Mouse (Mus musculus) adrenal gland, postnatal 36 days (tissue): ENCODE results near the gene Nlgn1. TPM values are rescaled to one million over a fixed set of nuclear protein-coding genes. Genes with fewer than 3 reads are reported as not detected.

Source experiments
- DNase-seq, 2 experiments: peaks; one replicate each; pipeline ENCODE4 v3.0.0; 2021; ENCODE audit warnings: mixed read lengths in 1 of 2
- total RNA-seq, 2 experiments: library from RNA; stranded (reverse); gene quantifications; 2 replicates each; pipeline ENCODE4 v1.2.3; 2021

The Nlgn1 gene
- total RNA-seq, 2 experiments from 2014 or later, result 0.86 to 1.2 TPM

DNA sequence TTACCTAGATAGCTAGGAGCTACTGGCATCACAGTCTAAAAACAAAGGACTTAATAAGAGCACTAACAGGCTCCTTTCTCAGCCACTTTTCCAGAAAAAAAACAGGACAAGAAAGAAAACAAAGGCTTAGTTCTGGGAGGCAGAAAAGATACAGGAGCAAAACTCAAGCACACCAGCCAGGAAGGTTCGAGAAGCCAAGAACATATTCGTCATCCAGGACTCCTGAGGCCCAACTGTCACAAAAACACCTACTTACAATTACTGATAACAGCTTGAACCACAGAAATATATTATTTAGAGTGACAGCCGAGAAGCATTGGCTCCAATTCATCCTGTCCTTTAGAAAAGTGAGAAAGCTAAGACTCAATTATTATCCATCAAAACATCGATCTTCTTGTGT lies 281.5 kb downstream of the Nlgn1 start:
- no peak for DNase-seq

DNA sequence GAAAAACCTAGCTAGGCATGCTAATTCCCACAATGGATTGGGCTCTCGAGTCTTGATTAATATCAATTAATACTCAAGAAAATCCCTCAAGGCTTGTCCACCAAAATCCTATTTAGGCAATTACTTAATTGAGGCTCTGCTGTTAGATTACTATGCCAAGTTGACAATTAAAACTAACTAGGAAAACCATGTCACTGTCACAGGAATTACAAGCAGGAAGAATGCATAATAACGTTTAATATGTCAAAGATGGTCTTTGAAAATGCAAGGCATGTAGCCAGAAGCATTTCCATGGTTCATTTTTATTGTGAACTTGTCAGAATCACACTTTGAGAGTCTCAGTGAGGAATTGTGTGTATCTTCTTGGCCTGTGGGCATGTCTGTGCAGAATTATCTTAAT lies 289.3 kb downstream of the Nlgn1 start:
- no peak for DNase-seq

DNA sequence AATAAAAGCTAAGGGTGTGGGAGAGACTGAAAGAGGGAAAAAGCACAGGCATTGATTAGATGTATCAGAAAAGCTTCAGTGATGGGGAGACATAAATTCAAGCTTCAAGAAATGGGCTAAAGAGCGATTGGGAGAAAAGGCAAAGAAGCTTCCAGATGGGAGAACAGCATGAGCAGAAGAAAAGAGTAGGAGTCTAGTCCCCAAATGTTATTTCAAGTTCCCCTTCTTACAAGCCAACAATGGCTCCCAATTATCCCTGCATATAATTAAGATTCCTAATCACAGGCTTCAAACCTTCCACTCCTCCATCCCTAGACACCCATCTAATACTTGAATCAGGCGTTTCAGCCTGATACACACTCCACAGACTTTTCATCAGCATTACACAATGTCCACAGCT lies 292.6 kb downstream of the Nlgn1 start:
- no peak for DNase-seq

DNA sequence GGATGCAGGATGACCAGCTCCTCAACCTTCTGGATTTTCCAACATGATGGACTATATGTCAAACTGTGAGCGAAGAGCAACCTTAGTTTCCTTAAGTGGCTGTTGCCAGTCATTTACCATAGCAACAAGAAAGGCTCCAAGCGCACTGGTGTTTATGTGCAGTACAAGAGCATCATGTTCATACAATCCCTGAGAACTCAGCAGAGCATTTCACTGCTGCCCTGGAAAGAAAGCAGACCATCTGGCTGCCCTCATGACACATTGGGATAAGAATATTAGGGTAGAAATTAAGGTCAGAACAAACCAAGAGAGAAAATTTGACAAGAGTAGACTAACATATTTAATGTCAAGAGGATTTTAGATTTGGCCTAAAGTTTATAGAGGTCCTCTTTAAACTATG lies 306.2 kb downstream of the Nlgn1 start:
- DNase-seq, result no peak

DNA sequence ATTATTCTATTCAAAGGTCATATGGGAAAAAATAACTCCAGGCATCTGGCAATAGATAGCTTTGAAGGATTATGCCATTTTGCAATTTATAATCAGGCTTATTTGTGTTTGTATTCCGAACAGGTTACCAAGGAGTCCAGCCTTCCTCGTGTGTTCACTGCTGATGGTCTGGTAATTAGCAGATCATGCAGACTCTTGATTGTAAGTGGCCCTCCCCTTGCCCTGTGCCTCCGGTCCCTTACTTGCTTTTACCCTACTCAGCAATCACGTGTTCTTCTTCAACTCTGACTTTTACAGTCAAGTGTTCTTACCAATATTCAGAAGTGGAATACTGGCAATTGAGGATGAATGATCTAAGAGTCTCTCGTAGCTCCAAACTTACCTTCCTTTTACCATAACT lies 309.0 kb downstream of the Nlgn1 start:
- no peak for DNase-seq

DNA sequence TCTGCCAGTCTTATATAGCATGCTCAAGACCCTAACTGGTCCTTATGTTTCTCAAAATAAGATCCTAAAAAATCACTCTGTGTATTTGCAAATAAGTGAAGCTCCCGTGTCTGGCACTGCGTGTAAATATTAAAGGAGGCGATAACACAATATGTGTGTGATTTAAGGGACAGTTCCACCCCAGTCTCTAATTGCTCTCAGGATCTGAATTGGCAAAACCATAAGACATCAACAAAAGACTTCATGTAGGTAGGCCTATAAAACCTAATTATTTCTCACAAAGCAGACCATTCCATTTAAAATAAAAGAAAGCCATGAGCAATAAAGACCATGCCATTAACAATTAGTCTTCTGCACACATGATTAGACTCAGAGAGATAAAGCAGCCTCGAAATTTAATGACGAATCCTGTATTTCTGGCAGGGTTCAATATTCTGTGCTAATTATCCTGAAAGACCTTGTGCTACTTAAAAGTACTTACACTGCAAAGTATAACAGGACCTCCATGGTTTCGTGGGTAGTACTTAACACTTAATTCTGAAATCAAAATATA lies 310.6 kb downstream of the Nlgn1 start:
- no peak for DNase-seq

DNA sequence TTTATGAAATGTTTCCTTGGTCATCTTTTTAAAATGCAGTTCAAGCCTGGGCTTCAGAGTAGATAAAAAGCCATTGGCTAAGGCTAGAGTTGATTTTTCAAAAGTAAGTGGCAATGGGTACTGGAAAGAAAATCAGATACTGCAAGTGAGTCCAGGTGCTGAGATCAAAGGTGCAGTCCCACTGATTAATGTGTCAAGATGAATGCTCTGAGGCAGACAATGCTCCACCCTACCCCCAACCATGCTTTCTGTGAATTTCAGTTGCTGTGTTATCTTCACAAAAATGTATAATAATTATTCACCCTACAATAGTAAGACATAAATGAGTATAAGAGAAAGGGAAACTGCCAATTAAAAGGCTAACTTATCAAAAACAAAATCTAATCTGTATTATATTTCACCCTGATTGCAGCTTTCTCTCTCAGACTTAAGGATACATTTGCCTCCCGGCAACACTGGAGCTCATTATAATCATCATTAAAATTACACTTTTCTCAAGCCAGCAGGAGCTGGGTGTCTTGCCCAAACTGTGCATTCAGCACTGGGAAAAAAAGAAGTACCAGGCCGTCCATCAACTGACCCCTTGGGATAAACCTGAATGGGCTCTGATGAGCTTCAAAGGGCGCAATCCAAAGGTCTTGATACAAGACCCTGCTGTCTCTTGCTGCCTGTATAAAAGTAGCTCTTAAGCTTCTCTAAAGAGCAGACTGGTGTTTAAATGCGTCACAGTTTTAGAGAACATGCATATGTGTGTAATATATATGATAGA lies 320.8 kb downstream of the Nlgn1 start:
- DNase-seq, result no peak

DNA sequence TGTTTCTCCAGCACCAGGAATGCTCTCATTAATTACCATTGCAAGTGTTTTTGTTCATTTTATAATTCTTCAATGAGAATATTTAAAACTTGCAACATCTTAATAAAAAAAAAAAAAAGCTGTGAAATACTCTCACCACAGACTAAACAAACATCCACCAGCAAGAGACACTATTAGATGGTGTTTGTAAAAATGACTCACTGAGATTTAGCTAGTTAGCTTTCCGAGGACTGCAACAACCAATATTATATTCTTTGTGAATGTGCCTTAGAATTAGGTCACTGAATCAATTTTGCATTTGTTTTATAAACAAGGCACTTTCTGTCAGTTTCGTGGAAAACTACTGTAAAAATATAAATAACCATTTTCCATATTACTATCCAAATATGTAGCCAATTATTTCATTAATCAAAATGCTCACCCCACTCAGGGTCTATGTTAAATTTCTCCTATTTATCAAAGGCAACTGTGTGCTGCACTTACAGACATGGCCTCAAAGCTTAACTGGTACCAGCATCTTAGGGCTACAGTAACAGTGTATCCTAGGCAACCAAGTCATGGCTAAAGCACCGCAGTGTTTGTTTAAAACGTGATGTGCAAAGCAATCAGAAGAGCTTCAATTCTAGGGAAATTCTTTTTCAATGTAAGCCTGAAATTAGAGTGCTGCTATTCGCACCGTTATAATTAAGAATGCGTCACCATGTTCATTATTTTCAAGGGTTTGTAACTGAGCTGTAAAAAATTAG lies 329.2 kb downstream of the Nlgn1 start:
- no peak for DNase-seq

DNA sequence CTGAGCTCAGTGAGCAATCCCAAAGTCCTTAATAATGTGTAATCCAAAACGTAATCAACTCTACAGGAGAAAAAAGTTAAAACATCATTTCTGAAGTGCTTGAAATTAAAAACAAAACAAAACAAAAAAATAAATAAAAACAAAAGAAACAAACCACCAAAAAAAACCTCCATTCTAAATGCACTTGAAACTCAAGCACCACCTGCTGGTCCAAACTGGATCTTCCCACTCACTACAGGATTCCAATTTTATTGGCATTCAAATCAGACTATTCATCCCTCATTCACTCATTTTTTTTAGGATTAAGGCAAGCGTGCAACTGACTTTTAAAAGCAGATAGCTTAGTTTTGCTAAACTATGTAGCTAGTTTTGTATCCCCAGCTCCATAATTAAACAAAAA lies 329.9 kb downstream of the Nlgn1 start:
- DNase-seq, result no peak

DNA sequence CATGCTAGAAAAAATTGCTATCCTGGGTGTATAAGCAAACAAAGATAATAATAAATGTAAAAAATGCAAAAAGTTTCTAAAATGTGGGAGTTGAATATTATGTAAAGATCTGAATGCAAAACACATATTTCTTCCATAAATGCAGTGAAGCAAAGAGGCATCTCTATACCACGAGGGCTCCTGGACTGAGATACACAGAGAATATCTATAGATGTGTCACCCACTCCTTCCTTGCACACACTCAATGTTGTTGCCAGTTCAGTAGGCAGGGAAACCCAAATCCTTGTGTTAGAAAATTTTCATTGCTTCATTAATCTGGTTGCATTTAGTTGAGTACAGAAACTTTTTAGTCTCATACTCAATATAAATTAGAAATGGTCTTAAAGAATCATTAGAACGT lies 364.7 kb downstream of the Nlgn1 start:
- DNase-seq, result no peak

DNA sequence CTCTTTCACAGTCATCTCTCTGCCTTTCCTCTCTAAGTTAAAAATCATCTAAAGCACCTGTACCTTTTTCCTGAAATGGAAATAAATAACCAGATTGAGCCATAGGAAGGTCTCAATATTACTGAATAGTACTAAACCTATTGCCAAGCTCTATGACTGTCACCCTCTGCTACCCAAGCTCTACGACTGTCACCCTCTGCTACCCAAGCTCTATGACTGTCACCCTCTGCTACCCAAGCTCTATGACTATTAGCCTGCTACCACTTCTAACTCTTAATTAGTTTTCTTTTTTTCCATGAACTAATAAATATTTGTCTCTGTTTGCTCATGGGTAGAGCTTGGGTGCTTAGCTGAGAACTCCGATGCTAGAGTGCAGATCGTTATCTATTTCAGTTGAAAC lies 368.0 kb downstream of the Nlgn1 start:
- DNase-seq, result no peak

DNA sequence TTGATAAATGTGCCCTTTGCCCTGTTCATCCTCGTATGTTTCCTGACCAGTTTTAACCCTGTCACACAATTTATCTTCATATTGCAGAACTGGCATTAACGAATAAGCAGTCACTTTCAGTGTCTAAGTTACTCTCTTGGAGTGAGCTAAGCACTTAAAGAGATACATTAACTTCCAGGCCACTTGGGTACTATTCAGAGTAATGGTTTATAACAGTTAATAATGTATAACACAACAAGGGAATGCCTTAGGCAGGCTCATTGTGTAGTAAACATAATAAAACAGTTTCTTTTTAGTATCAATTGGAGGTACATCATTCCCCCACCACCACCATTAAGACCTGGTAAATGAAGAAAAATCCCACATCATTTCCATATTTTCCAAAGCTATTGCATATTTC lies 368.7 kb downstream of the Nlgn1 start:
- no peak for DNase-seq

DNA sequence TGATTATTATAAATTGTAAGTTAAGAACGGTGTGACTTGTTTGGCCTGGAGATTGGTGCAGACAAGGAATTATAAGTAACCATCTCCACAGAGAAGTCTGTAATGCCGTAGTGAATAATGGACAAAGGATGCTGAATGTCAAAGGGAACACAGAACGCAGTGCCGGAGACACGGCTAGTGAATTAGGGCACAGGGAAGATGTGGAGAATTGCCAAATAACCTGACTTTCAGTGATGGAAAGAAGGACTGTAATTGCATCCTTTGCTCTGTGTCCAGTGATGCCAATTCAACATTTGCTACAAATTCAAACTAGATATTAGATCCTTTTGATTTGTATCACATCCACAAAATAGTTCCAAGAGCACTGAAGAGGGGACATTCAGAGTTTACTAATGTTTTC lies 415.7 kb downstream of the Nlgn1 start:
- DNase-seq, result no peak

DNA sequence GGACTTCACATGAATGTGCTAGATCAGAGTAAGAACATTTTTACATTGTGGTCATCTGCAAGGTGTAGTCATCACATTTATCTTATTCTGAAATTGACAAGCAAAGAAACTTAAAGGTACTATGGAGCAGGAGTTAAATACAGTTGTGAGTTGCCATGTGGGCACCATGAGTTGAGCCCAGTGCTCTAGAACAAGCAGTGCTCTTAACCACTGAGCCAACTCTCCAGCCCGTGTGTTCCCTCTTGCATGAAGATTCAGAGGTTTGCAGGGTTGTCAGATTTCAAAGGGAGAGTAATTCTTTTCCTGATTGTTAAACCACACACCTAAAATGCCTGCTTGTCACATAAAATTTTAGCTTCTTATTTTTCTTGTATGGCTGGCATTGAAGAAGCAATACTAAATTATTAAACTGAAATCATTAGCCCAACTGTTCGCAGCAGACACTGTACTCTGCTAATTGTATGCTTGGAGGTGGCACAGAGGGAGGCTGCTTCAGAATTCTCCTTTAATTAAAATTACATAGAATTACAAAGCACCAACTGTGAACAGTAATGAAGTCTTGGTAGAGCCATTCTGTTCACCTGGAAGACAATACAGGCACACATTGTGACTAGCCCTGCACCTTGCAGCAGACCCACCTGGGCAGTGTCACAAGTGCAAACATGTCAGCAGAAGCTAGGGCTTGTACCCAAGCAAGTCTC lies 417.7 kb downstream of the Nlgn1 start:
- DNase-seq, result no peak

DNA sequence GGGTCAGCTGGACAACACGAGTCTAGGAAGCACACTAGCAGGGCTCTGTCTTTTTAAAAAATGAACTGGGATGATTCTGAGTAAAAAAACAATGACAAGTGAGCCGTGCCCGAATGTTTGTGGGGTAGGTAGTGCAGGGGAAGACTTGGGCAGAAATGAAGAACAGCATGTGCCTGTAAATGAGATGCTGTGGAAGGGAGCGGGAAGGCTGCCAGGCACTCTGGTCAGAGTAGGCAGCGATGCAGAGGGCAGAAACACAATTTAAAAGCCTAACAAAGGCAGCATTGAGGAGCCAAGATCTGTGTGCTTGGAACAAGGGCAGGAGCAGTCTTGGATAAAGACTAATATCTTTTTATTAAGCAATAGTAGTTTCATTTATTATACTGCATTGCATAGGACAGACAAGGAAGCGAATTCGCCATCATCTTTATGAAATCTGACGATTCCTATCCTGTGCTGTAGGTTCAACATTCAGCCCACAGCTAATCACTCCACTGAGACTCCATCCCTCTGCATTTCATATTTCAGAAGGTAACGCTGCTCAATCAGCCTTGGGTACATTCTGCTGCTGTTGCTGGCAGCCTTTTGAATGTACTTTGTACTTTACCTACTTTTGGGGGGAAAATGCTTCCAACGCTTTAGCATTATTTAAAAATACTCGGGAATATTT lies 429.0 kb downstream of the Nlgn1 start:
- peak in 1 of 2 experiments; percentile 1 for DNase-seq

DNA sequence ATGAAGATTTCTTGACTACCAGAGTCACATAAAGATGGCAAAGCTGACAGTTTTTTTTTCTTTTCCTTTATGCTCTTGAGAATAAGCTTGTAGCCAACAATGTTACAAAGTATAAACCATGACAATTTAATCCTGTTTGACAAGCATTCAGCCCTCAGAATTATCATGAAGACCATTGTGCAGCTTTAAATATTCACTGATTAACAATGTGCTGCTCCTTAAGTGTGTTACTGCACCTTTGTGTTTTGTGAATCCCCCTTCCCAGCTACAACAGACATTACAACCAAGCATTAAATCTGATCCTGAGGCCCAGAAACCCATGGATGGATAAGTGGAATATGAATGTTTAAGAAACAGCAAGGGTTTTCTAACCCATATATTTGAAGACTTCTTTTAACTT lies 434.8 kb downstream of the Nlgn1 start:
- no peak for DNase-seq

DNA sequence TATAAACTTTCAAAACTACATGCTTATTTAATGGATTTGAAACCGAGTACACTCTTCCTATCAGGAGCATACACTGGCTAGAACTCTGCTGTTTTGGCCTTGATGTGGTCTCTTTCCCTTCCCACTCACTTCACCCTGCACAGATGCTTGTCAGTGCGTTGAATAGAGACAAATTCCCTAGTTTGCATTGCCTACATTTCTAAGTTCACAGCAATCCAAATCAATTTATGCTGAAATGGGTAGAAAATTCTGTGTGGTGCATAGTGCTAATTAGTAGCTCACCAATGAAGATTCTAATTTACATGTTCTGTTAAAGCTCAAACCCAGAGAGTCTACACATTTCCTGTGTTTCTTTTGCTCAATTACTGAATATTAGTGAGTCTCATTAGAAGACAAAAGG lies 447.5 kb downstream of the Nlgn1 start:
- DNase-seq, result no peak

DNA sequence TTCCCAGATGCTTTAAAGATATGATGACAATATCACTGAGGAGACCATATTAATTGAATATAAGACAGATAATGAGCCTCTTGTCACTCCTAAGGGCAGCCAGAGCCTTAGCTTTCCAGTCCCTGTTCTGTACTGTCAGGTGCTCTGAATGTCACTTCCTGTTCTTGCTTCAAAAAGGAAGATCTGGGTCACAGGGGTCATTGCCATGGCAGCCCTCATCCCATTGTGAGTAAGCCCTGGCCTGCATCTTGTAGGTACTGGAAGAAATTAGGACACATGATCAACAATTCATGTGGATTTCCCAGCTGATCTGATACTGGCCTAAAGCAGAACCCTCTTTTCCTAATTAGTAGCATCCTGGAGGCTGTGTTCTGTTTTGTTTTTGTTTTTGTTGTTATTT lies 463.1 kb downstream of the Nlgn1 start:
- no peak for DNase-seq

DNA sequence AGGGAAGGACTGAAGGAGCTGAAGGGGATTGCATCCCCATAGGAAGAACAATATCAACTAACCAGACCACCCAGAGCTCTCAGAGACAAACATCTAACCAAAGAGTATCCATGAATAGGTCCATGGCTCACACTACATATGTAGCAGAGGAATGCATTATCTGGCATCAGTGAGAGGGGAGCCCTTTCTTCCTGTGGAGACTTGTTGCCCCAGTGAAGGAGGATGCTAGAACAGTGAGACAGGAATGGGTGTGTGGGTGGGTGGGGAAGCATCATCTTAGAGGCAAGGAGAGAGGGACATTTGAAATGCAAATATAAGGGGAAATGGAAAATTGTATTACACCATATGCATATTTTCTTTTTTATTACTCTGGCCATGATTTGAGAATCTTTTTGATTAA lies 473.9 kb downstream of the Nlgn1 start:
- DNase-seq, result no peak

DNA sequence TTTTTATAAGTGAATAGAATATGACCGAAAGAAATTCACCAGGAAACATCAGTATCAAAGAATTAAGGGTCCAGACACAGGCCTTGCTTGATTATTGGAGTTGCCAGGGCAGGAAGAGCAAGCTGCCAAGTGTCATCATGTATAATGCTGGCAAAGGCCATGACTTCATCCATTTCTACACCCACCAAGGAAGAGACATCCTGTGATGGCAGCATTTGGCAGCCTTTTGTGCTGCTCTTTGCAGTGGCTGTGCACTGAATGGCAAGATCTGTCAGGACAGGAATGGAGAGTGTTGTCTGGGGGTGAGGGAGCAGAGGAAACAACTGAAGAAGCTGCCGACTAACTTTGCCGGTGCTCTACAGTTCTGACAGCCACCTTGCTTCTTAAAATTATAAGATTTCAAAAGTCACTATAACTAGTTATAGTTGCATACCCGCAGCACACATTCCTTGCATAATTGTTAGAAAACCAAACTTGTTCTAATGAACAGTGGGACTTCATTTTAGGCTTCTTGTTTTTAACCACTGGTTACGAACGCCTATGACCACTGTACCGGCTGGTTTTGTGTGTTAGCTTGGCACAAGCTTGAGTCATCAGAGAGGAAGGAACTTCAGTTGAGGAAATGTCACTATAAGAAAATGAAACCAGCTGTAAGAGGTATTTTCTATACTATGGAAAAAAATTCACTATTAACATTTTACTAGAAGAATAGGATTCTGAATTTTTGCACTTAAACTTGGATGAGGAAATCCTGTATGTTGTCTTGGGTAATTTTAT lies 487.4 kb downstream of the Nlgn1 start:
- DNase-seq, result no peak

DNA sequence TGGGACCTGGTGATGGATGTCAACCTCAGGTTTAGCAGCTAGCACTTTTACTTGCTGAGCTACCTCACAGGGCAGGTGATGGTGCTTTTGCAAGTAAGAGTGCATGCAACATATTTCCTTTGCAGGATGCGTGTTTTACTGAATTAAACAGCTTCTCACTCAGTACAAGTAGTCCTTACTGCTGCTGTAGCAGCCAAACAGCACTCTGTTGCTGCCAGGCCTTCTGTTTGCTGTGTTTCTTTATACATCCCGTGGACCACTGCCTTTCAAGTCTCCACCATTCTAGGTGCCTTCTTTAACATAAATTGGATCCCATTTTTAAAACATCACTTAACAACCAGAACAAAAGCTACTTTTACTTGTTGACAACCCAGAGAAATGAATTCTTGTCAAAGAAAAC lies 502.0 kb downstream of the Nlgn1 start:
- DNase-seq, result no peak

DNA sequence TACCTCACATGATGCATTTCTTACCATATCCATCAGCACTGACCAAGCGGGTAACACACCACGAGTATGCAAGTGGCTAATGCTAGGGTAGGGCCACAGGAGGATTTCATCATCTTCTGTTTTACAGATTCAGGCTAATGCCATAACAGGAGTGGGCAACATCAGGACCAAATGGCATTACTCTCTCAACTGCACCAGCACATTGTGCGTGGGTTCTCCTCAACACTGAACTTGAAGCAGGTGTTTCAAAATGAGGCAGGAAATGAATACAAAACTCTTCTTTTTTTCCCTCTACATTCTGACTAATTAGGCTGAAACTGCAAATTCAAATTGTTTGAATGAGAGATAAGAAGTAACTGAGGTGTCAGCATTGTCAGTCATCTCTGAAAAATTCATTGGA lies 518.9 kb downstream of the Nlgn1 start:
- no peak for DNase-seq
